Mouse (Mus musculus) ES-E14 (cell line): ENCODE data around the gene Zfp819. TPM values are rescaled to one million over a fixed set of nuclear protein-coding genes. Genes with fewer than 3 reads are reported as not detected.
"Not testable (repeated sequence)": the region's sequence is repeated elsewhere in the genome, so short reads cannot be mapped to it uniquely, and the experiment has no call there.

Experiments
- DNase-seq: peaks from one replicate; pipeline ENCODE4 v3.0.0-alpha.2; 2013; ENCODE audit warnings: low read depth, low spot score
- H3K27ac ChIP-seq: 2 replicates; pipeline ENCODE4 v1.5.1; 2012; ENCODE audit warnings: low read depth, mild to moderate bottlenecking, low read length, moderate library complexity, mixed read lengths; ENCODE audit not compliant: poor library complexity, insufficient read depth, severe bottlenecking
- H3K36me3 ChIP-seq: 2 replicates; pipeline ENCODE4 v1.6.1; 2012; ENCODE audit warnings: mild to moderate bottlenecking, low read length, moderate library complexity, mixed read lengths; ENCODE audit not compliant: control insufficient read depth, poor library complexity, insufficient read depth, severe bottlenecking
- H3K4me1 ChIP-seq, 2 experiments: fragments of 150-350 bp in 1 of 2; sonication (generic) in 1 of 2; 2 replicates each; pipeline ENCODE4 v1.6.1; 2012; ENCODE audit warnings: low read length in 2 of 2, mild to moderate bottlenecking in 1 of 2, mixed read lengths in 1 of 2; ENCODE audit not compliant: control insufficient read depth in 2 of 2, insufficient read depth in 2 of 2, poor library complexity in 1 of 2
- H3K4me3 ChIP-seq, 2 experiments: fragments of 150-350 bp in 1 of 2; sonication (generic) in 1 of 2; 2 replicates each; pipeline ENCODE4 v1.5.1; 2012; ENCODE audit warnings: low read length in 2 of 2, low read depth in 1 of 2, mild to moderate bottlenecking in 1 of 2, mixed read lengths in 1 of 2; ENCODE audit not compliant: insufficient read depth in 1 of 2, poor library complexity in 1 of 2, severe bottlenecking in 1 of 2
- H3K9ac ChIP-seq: 2 replicates; pipeline ENCODE4 v1.6.1; 2012; ENCODE audit warnings: low read depth, mild to moderate bottlenecking, low read length, mixed read lengths; ENCODE audit not compliant: poor library complexity, insufficient read depth, severe bottlenecking
- H3K9me3 ChIP-seq: fragments of 150-350 bp; sonication (generic); 2 replicates; pipeline ENCODE4 v1.6.1; 2012; ENCODE audit warnings: low read depth, mild to moderate bottlenecking, low read length; ENCODE audit not compliant: control insufficient read depth, insufficient read depth
- CHD2 ChIP-seq: IDR thresholded peaks from 2 replicates; pipeline ENCODE4 v1.6.1; 2014; ENCODE audit warnings: mild to moderate bottlenecking, low read depth, low read length, inconsistent platforms
- HCFC1 ChIP-seq: IDR thresholded peaks from 2 replicates; pipeline ENCODE4 v1.6.1; 2012; ENCODE audit warnings: low read length, inconsistent platforms, borderline replicate concordance; ENCODE audit not compliant: insufficient read depth
- MAFK ChIP-seq: IDR thresholded peaks from 2 replicates; pipeline ENCODE4 v1.6.1; 2014; ENCODE audit warnings: mild to moderate bottlenecking, low read depth, low read length, inconsistent platforms; ENCODE audit not compliant: insufficient read depth
- ZC3H11A ChIP-seq: IDR thresholded peaks from 2 replicates; pipeline ENCODE4 v1.6.1; 2012; ENCODE audit warnings: low read depth, mild to moderate bottlenecking, inconsistent platforms, low read length, borderline replicate concordance
- ZNF384 ChIP-seq: IDR thresholded peaks from 2 replicates; pipeline ENCODE4 v1.6.1; 2012; ENCODE audit warnings: low read depth, low read length, inconsistent platforms
- in situ Hi-C, 2 experiments: fragments of 600-800 bp; cut with MboI; formaldehyde crosslinking; loops; one replicate each; pipeline ENCODE4 v1.15.1; 2025; ENCODE audit warnings: low sequenced_read_pairs in 2 of 2, inconsistent platforms in 1 of 2; ENCODE audit not compliant: unreplicated experiment in 2 of 2
- total RNA-seq: library from RNA; depleted of rRNA; stranded (reverse); fragments of 300-350 nt; gene quantifications from 2 replicates; pipeline ENCODE4 v1.2.3, GENCODE M21; 2012

The Zfp819 gene
- total RNA-seq, 1 experiment, result 13.0 TPM

GRCm38 (mm10) chr7:43652683-43653082 lies 45.7 kb downstream of the Zfp819 start:
- H3K9ac ChIP-seq, result no peak overlapping the region
- no peak overlapping the region for H3K4me3 ChIP-seq
- in situ Hi-C loops, result no loop called here
- no peak overlapping the region for H3K27ac ChIP-seq
- no peak for TF ChIP-seq ZNF384
- TF ChIP-seq ZC3H11A, result no peak
- no peaks in the 10 kb centered on the region for H3K9me3 ChIP-seq
- H3K36me3 ChIP-seq, result no peaks in the 10 kb centered on the region
- H3K4me1 ChIP-seq, result no peaks in the 10 kb centered on the region
- DNase-seq, result no peak

DNA sequence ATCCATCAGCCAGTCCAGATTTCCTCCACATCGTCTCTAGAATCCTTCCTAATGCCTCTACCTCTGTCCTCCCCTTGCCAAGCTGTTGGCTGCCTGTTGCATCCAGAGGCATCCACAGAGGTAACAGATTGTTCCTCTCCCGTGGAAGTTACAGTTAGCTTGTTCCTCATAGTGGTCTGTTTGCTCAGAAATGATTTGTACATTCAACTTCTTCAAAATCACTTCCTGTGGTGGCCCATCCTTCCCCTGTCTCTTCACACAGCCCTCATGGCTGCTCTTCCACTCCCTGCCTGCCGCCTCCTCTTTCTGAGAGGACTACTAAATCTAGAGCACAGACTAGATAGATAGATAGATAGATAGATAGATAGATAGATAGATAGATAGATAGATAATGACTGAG lies 47.5 kb downstream of the Zfp819 start:
- Histone ChIP-seq H3K4me1 (no peaks in the 10 kb centered on the region), H3K9me3 (no peaks in the 10 kb centered on the region), H3K9ac (no peak overlapping the region), H3K4me3 (no peak overlapping the region), H3K36me3 (no peaks in the 10 kb centered on the region), H3K27ac (no peak overlapping the region)
- DNase-seq, result no peak
- in situ Hi-C loops, result no loop called here
- no peak for TF ChIP-seq HCFC1
- TF ChIP-seq CHD2, result no peak
- TF ChIP-seq MAFK, result no peak
- no peak for TF ChIP-seq ZNF384
- no peak for TF ChIP-seq ZC3H11A

- H3K36me3 ChIP-seq, result no peaks in the 10 kb centered on the region
- in situ Hi-C loops, result no loop called here
- no peaks in the 10 kb centered on the region for H3K4me1 ChIP-seq
- DNase-seq, result no peak
- H3K9me3 ChIP-seq, result no peaks in the 10 kb centered on the region
- H3K4me3 ChIP-seq, result no peak overlapping the region
- no peak for TF ChIP-seq ZC3H11A
- no peak for TF ChIP-seq CHD2
- no peak for TF ChIP-seq HCFC1
- no peak for TF ChIP-seq MAFK
- TF ChIP-seq ZNF384, result no peak
- no peak overlapping the region for H3K9ac ChIP-seq
- H3K27ac ChIP-seq, result no peak overlapping the region
Observed at GRCm38 (mm10) chr7:43656232-43656631, 49.3 kb downstream of the Zfp819 start.

DNA sequence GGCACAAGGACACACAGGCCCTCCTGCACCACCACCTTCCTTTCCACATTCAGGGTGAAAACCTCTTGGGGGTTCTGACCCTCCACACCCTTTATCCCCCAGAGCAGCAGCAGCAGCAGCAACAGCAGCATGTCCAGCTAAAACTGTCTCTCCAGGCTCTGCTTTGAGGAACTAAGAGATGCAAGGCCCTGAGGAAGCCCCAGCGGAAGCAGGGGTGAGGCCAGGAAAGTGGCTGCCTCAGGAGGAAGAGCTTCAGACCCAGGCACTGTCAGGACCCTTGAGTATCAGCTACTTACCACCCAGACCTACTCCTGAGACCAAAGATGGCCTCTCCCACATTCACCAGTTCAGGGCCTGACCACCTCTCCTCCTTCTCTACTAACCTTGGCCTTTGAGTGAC lies 53.0 kb downstream of the Zfp819 start, which contains the start of gene Siglece:
Siglece (minus strand) TSS at position 160 of the 400 bp plus-strand sequence.
- TF ChIP-seq ZC3H11A (no peak), ZNF384 (no peak), CHD2 (no peak), HCFC1 (no peak), MAFK (no peak)
- DNase-seq, result no peak
- Histone ChIP-seq H3K9ac (no peak within 1 kb of the TSS), H3K36me3 (no peaks in the 10 kb centered on the region), H3K9me3 (no peaks in the 10 kb centered on the region), H3K4me3 (no peak within 1 kb of the TSS), H3K4me1 (no peaks in the 10 kb centered on the region), H3K27ac (no peak within 1 kb of the TSS)
- in situ Hi-C loops, result no loop called here

DNA sequence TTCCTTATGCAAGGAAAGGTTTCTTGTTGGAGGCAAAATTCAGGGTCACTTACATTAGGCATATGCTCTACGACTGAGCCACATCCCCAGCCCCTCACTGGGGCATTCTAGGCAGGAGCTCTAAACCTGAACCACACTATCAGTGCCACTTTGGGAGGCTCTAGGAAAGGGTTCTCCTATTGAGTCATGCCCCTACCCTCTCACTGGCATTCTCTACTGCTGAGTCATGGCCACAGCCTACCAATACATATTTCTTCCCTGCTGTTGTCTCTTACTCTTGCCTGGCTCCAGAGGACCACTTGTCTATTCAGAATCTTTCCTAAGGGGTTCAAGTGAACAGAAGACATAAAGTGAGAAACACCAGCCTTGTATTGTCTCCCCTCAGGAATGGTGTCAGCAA lies 55.8 kb downstream of the Zfp819 start:
- Histone ChIP-seq H3K36me3 (no peaks in the 10 kb centered on the region), H3K4me1 (no peaks in the 10 kb centered on the region), H3K4me3 (no peak overlapping the region), H3K9me3 (no peaks in the 10 kb centered on the region), H3K27ac (no peak overlapping the region), H3K9ac (no peak overlapping the region)
- no peak for TF ChIP-seq ZNF384
- TF ChIP-seq MAFK, result no peak
- no peak for TF ChIP-seq CHD2
- TF ChIP-seq HCFC1, result no peak
- TF ChIP-seq ZC3H11A, result no peak
- in situ Hi-C loops, result no loop called here
- DNase-seq, result no peak

DNA sequence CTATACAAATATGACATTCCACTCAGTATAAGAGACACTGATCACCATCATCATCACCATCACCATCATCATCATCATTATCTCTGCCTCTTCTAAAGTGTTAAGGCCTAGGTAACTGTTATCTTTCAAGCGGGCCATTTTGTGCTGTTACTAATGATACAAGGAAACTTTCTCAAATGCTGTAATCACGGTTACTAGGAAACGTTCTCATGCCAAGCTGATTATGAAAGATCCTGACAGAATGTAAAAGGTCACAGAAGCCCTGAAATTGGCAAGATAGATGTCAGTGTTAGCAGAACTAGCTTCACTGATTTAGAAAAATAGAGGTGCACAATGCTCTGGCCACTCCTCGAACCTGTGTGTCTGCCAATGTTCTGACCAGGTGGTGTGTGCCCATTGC lies 60.3 kb downstream of the Zfp819 start:
- H3K9ac ChIP-seq, H3K4me3 ChIP-seq, H3K36me3 ChIP-seq, DNase-seq, H3K4me1 ChIP-seq, H3K27ac ChIP-seq, in situ Hi-C loops, H3K9me3 ChIP-seq: not testable (repeated sequence)
